Mouse (Mus musculus) ES-Bruce4 (cell line): ENCODE data around the gene Vmn1r239-ps.
"Not testable (repeated sequence)": the region's sequence is repeated elsewhere in the genome, so short reads cannot be mapped to it uniquely, and the experiment has no call there.

Experiments
- CTCF ChIP-seq: IDR thresholded peaks from one replicate; pipeline ENCODE4 v1.8.1; 2011; ENCODE audit warnings: low read depth, low read length
- POLR2A ChIP-seq: IDR thresholded peaks from one replicate; pipeline ENCODE4 v1.8.1; 2011; ENCODE audit warnings: low read length; ENCODE audit not compliant: insufficient read depth

GRCm38 (mm10) chrX:147453610-147454009, at the start of gene Vmn1r239-ps:
- TF ChIP-seq CTCF, POLR2A: not testable (repeated sequence)
